Mouse (Mus musculus) testis, adult 2 months (tissue): Measurements from ENCODE around the gene Aurkaip1.

Experiments
- CTCF ChIP-seq: fragments of 200-500 bp; IDR thresholded peaks from 2 replicates; pipeline ENCODE4 v1.5.1; 2012; ENCODE audit warnings: low read depth, mild to moderate bottlenecking, inconsistent platforms, low read length, moderate library complexity; ENCODE audit not compliant: control insufficient read depth, insufficient read depth, insufficient replicate concordance
- POLR2A ChIP-seq: fragments of 200-500 bp; IDR thresholded peaks from 2 replicates; pipeline ENCODE4 v1.6.1; 2012; ENCODE audit warnings: low read depth, mild to moderate bottlenecking, inconsistent platforms, low read length, moderate library complexity; ENCODE audit not compliant: control insufficient read depth

GRCm38 (mm10) chr4:155841003-155841454 lies 10.0 kb downstream of the Aurkaip1 start:
- TF ChIP-seq POLR2A (peak; percentile 46; the same call in 1 of the 2 replicates), CTCF (no peak)
